ENCODE assay signal across 22 mouse cellular contexts in genomic region chr7:81149759-81150158, GRCm38 (mm10). TPM values are rescaled to one million over a fixed set of nuclear protein-coding genes. Genes with fewer than 3 reads are reported as not detected.
DNase-seq lines count a peak whose midpoint lies in the region; ATAC-seq lines count a peak whose summit lies in the region.
"Had no signal": no experiment of that assay in that cellular context is flagged by ENCODE, and none has a peak within 500 bp of the region (broad histone marks: within the 10 kb centered on the region; RNA-seq: fewer than 3 reads in every experiment).

No protein-coding gene starts in this region.

- H3K4me1 ChIP-seq in kidney, embryonic 16.5 days (ENCODE audit: insufficient read depth, low read length) = no peaks in the 10 kb centered on the region
- H3K4me1 ChIP-seq in heart, embryonic 11.5 days (ENCODE audit: control insufficient read depth, insufficient read depth, low read length) = 0 out of 2 replicates have a peak, but pooled peaks cover 3% of the 10 kb centered on the region
- H3K4me1 ChIP-seq: embryonic facial prominence, embryonic 13.5 days; forebrain, embryonic 12.5 days; neural tube, embryonic 13.5 days had no signal

- H3K27ac ChIP-seq in kidney, embryonic 16.5 days (ENCODE audit: low read length) = no peak overlapping the region
- no peak overlapping the region for H3K27ac ChIP-seq in heart, embryonic 11.5 days (ENCODE audit: low read depth, low read length)
- H3K27ac ChIP-seq: embryonic facial prominence, embryonic 13.5 days; forebrain, embryonic 12.5 days; gastrocnemius, adult 2 months; neural tube, embryonic 13.5 days had no signal

- WGBS in kidney, embryonic 16.5 days = 89% methylated on average over 11 of the region's 11 CpGs
- WGBS in heart, embryonic 11.5 days (ENCODE audit: insufficient replicate concordance) = 49% methylated on average over 11 of the region's 11 CpGs

- no peaks in the 10 kb centered on the region for H3K36me3 ChIP-seq in kidney, embryonic 16.5 days (ENCODE audit: insufficient read depth, low read length)
- H3K36me3 ChIP-seq in heart, embryonic 11.5 days (ENCODE audit: control insufficient read depth, insufficient read depth, low read length) = no peaks in the 10 kb centered on the region
- H3K36me3 ChIP-seq: embryonic facial prominence, embryonic 13.5 days; forebrain, embryonic 12.5 days; neural tube, embryonic 13.5 days had no signal

- no peak overlapping the region for H3K9ac ChIP-seq in kidney, embryonic 16.5 days (replicated peaks; ENCODE audit: low read length)
- no peak overlapping the region for H3K9ac ChIP-seq in heart, embryonic 11.5 days (ENCODE audit: low read depth, low read length)
- H3K9ac ChIP-seq: embryonic facial prominence, embryonic 13.5 days; forebrain, embryonic 12.5 days; lung, embryonic 14.5 days; neural tube, embryonic 13.5 days had no signal

- H3K4me2 ChIP-seq in kidney, embryonic 16.5 days (replicated peaks; ENCODE audit: low read depth, low read length) = no peak overlapping the region
- peak overlapping the region; percentile 7 for H3K4me2 ChIP-seq in heart, embryonic 11.5 days
- H3K4me2 ChIP-seq: embryonic facial prominence, embryonic 13.5 days; forebrain, embryonic 12.5 days; lung, embryonic 14.5 days; neural tube, embryonic 13.5 days had no signal

- H3K27me3 ChIP-seq in kidney, embryonic 16.5 days (ENCODE audit: insufficient read depth, low read length) = no peaks in the 10 kb centered on the region
- H3K27me3 ChIP-seq in heart, embryonic 11.5 days (ENCODE audit: control insufficient read depth, insufficient read depth, low read length) = no peaks in the 10 kb centered on the region
- H3K27me3 ChIP-seq: CH12.LX; embryonic facial prominence, embryonic 13.5 days; forebrain, embryonic 12.5 days; neural tube, embryonic 13.5 days had no signal

- peaks cover 11% of the 10 kb centered on the region for H3K9me3 ChIP-seq in kidney, embryonic 16.5 days (ENCODE audit: low read length)
- H3K9me3 ChIP-seq in heart, embryonic 11.5 days (replicated peaks; ENCODE audit: control insufficient read depth, low read length) = no peaks in the 10 kb centered on the region
- H3K9me3 ChIP-seq: embryonic facial prominence, embryonic 13.5 days; forebrain, embryonic 12.5 days; neural tube, embryonic 13.5 days had no signal

- intact Hi-C loops in gastrocnemius, postnatal 36 days (cut with DNase I) = loop anchor here (10.0 kb wide), 1 partner anchor 405 kb away; no protein-coding TSS in a partner anchor

- H3K4me3 ChIP-seq in kidney, embryonic 16.5 days (ENCODE audit: low read length) = no peak overlapping the region
- no peak overlapping the region for H3K4me3 ChIP-seq in heart, embryonic 11.5 days (ENCODE audit: low read depth, low read length)
- H3K4me3 ChIP-seq: embryonic facial prominence, embryonic 13.5 days; forebrain, embryonic 12.5 days; gastrocnemius, adult 2 months; neural tube, embryonic 13.5 days had no signal

- DNase-seq in kidney, postnatal 10 days = peak; percentile 2
- DNase-seq in heart, postnatal 4 days = peak; percentile 47
- DNase-seq in layer of hippocampus, adult 9-11 months = no peak
- DNase-seq in cerebellum, postnatal 14 days = no peak
- no peak for DNase-seq in ovary, adult 18-20 months (ENCODE audit: low spot score)
- no peak for DNase-seq in gastrocnemius, postnatal 36 days
- DNase-seq: adrenal gland, postnatal 10 days; gastrocnemius, adult 2 months; kidney, adult 9 months; lung, embryonic 14.5 days; thymus, postnatal 36 days had no signal

- no peak for ATAC-seq in kidney, embryonic 16.5 days (ENCODE audit: low FRiP score, low TSS enrichment)
- ATAC-seq in heart, embryonic 11.5 days (replicated peaks; ENCODE audit: insufficient number of reproducible peaks, low FRiP score, low TSS enrichment) = peak; percentile 76
- ATAC-seq: hindbrain, embryonic 16.5 days; midbrain, embryonic 16.5 days had no signal

RNA-seq across cellular contexts. Expression of gene Slc28a1, which starts 35.2 kb away (rescaled TPM):
- 0.73 and 1.2 TPM in 2 replicates for polyA plus RNA-seq in kidney, embryonic 16.5 days (2015; fragmentation: Nextera tagmentation; extraction: Ambion mirVana)
- 0.07 and 0.14 TPM in 2 replicates for polyA plus RNA-seq in heart, embryonic 11.5 days (2014; fragmentation: Nextera tagmentation; extraction: Ambion mirVana)
- total RNA-seq in heart, postnatal 4 days (2021) = under 1 TPM in 1 of 2 experiments, not detected in 1; 0.33 TPM
- under 1 TPM; 0.20 to 0.36 TPM for total RNA-seq in gastrocnemius, postnatal 36 days (2021)
- total RNA-seq: common myeloid progenitor, adult 5-6 weeks; megakaryocyte, adult 5-6 weeks had no signal
- polyA plus RNA-seq: embryonic facial prominence, embryonic 13.5 days; forebrain, embryonic 12.5 days; hindbrain, embryonic 16.5 days; lung, embryonic 14.5 days; midbrain, embryonic 16.5 days; neural tube, embryonic 13.5 days; stomach, embryonic 14.5 days had no signal

Comparison
In these comparisons a context has a peak if more than half of its experiments do, and no peak if none do; other contexts are left out.
1. DNase-seq: peak in kidney, postnatal 10 days (single experiment) and heart, postnatal 4 days (single experiment); none in layer of hippocampus, adult 9-11 months (single experiment), cerebellum, postnatal 14 days (0 of 2), ovary, adult 18-20 months (single experiment) and gastrocnemius, postnatal 36 days (0 of 2).